Mouse (Mus musculus): ENCODE data around the gene Fut9.

DNA sequence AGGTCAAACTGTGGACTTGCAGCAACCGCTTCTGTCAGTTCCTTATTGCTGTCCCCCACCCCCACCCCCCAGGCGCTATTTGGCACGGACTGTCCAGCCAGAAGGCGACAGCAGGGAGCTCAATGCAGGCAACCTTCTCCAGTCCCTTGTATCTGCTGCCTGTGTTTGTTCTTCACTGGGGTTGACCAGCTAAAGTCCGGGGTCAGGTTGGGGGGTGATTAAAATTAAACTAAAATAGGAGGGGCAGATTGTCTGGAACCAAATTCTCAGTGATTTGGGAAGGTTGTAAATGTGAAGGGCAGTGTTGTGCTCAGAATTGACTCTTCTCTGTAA lies 206 bp upstream of the Fut9 start:
- TF ChIP-seq CTCF (IDR thresholded peaks at IDR 0.05; ENCODE audit: borderline replicate concordance, control insufficient read depth, extremely low read depth, insufficient read depth, low read length, poor library complexity) (no peak), POLR2A (IDR thresholded peaks at IDR 0.05; ENCODE audit: control insufficient read depth, extremely low read depth, insufficient read depth, low read length, poor library complexity) (no peak)

Data from thymus, adult 2 months (tissue).